Mouse (Mus musculus): ENCODE results near the gene Nxpe3. TPM values are rescaled to one million over a fixed set of nuclear protein-coding genes. Genes with fewer than 3 reads are reported as not detected.
"Not testable (repeated sequence)": the region's sequence is repeated elsewhere in the genome, so short reads cannot be mapped to it uniquely, and the experiment has no call there.

Nxpe3 gene
- polyA plus RNA-seq, 1 experiment = 7.5 TPM

- TF ChIP-seq CTCF (IDR thresholded peaks at IDR 0.05; ENCODE audit: extremely low read depth, insufficient read depth, low read length) (no peak), POLR2A (IDR thresholded peaks at IDR 0.05; ENCODE audit: extremely low read depth, insufficient read depth, low read length) (no peak)
- Histone ChIP-seq H3K4me1 (ENCODE audit: control insufficient read depth, insufficient read depth, low read length) (peaks cover 1% of the 10 kb centered on the region; the same call in 1 of the 2 replicates), H3K4me3 (ENCODE audit: insufficient read depth, low read length) (no peak overlapping the region), H3K27ac (ENCODE audit: insufficient read depth, low read length) (no peak overlapping the region)
Observed at GRCm38 (mm10) chr16:55841506-55841905, 53.6 kb downstream of the Nxpe3 start.

- TF ChIP-seq POLR2A (IDR thresholded peaks at IDR 0.05; ENCODE audit: extremely low read depth, insufficient read depth, low read length) (peak; percentile 22; the same call in 1 of the 2 replicates), CTCF (IDR thresholded peaks at IDR 0.05; ENCODE audit: extremely low read depth, insufficient read depth, low read length) (no peak)
- Histone ChIP-seq H3K27ac (ENCODE audit: insufficient read depth, low read length) (peak within 1 kb of the TSS; percentile 66), H3K4me1 (ENCODE audit: control insufficient read depth, insufficient read depth, low read length) (peaks cover 3% of the 10 kb centered on the region; the same call in 1 of the 2 replicates), H3K4me3 (ENCODE audit: insufficient read depth, low read length) (peak within 1 kb of the TSS; percentile 56)
Observed at GRCm38 (mm10) chr16:55838510-55839474, 56.3 kb downstream of the Nxpe3 start, which contains the start of gene Nfkbiz. Gene Nfkbiz, minus strand, starts transcription at chr16:55838899.

- TF ChIP-seq POLR2A (IDR thresholded peaks at IDR 0.05; ENCODE audit: extremely low read depth, insufficient read depth, low read length) (no peak), CTCF (IDR thresholded peaks at IDR 0.05; ENCODE audit: extremely low read depth, insufficient read depth, low read length) (no peak)
- Histone ChIP-seq H3K4me1 (ENCODE audit: control insufficient read depth, insufficient read depth, low read length) (peaks cover 3% of the 10 kb centered on the region; the same call in 1 of the 2 replicates), H3K4me3 (ENCODE audit: insufficient read depth, low read length) (peak overlapping the region; percentile 56), H3K27ac (ENCODE audit: insufficient read depth, low read length) (0 out of 2 replicates have a peak overlapping the region, but pooled peaks have one; percentile 66)
Observed at GRCm38 (mm10) chr16:55838129-55838509, 57.0 kb downstream of the Nxpe3 start.

- H3K27ac ChIP-seq (ENCODE audit: insufficient read depth, low read length) = not testable (repeated sequence)
Observed at GRCm38 (mm10) chr16:55837653-55838052, 57.4 kb downstream of the Nxpe3 start.

GRCm38 (mm10) chr16:55837168-55837567 is 57.9 kb downstream of the Nxpe3 start:
- peaks cover 3% of the 10 kb centered on the region; the same call in 1 of the 2 replicates for H3K4me1 ChIP-seq (ENCODE audit: control insufficient read depth, insufficient read depth, low read length)
- no peak overlapping the region for H3K4me3 ChIP-seq (ENCODE audit: insufficient read depth, low read length)
- no peak overlapping the region for H3K27ac ChIP-seq (ENCODE audit: insufficient read depth, low read length)
- TF ChIP-seq CTCF (IDR thresholded peaks at IDR 0.05; ENCODE audit: extremely low read depth, insufficient read depth, low read length) (no peak), POLR2A (IDR thresholded peaks at IDR 0.05; ENCODE audit: extremely low read depth, insufficient read depth, low read length) (no peak)

More at GRCm38 (mm10) chr16:55837653-55838052, 57.4 kb downstream of the Nxpe3 start:
- not testable (repeated sequence) for H3K4me3 ChIP-seq (ENCODE audit: insufficient read depth, low read length); H3K4me1 ChIP-seq (ENCODE audit: control insufficient read depth, insufficient read depth, low read length)

GRCm38 (mm10) chr16:55835798-55836197 is 59.3 kb downstream of the Nxpe3 start:
- no peak overlapping the region for H3K27ac ChIP-seq (ENCODE audit: insufficient read depth, low read length)

GRCm38 (mm10) chr16:55832617-55833016 is 62.5 kb downstream of the Nxpe3 start:
- no peak overlapping the region for H3K4me3 ChIP-seq (ENCODE audit: insufficient read depth, low read length)
- H3K4me1 ChIP-seq (ENCODE audit: control insufficient read depth, insufficient read depth, low read length) = peaks cover 3% of the 10 kb centered on the region; the same call in 1 of the 2 replicates
- no peak overlapping the region for H3K27ac ChIP-seq (ENCODE audit: insufficient read depth, low read length)
- TF ChIP-seq POLR2A (IDR thresholded peaks at IDR 0.05; ENCODE audit: extremely low read depth, insufficient read depth, low read length) = no peak
- no peak for TF ChIP-seq CTCF (IDR thresholded peaks at IDR 0.05; ENCODE audit: extremely low read depth, insufficient read depth, low read length)

More at GRCm38 (mm10) chr16:55835798-55836197, 59.3 kb downstream of the Nxpe3 start:
- Histone ChIP-seq H3K4me3 (ENCODE audit: insufficient read depth, low read length) (no peak overlapping the region), H3K4me1 (ENCODE audit: control insufficient read depth, insufficient read depth, low read length) (peaks cover 3% of the 10 kb centered on the region; the same call in 1 of the 2 replicates)
- no peak for TF ChIP-seq POLR2A (IDR thresholded peaks at IDR 0.05; ENCODE audit: extremely low read depth, insufficient read depth, low read length)
- no peak for TF ChIP-seq CTCF (IDR thresholded peaks at IDR 0.05; ENCODE audit: extremely low read depth, insufficient read depth, low read length)

GRCm38 (mm10) chr16:55832040-55832439 is 63.0 kb downstream of the Nxpe3 start:
- H3K4me1 ChIP-seq (ENCODE audit: control insufficient read depth, insufficient read depth, low read length) = peaks cover 3% of the 10 kb centered on the region; the same call in 1 of the 2 replicates
- H3K4me3 ChIP-seq (ENCODE audit: insufficient read depth, low read length) = no peak overlapping the region
- no peak overlapping the region for H3K27ac ChIP-seq (ENCODE audit: insufficient read depth, low read length)
- no peak for TF ChIP-seq POLR2A (IDR thresholded peaks at IDR 0.05; ENCODE audit: extremely low read depth, insufficient read depth, low read length)
- no peak for TF ChIP-seq CTCF (IDR thresholded peaks at IDR 0.05; ENCODE audit: extremely low read depth, insufficient read depth, low read length)

- no peak overlapping the region for H3K27ac ChIP-seq (ENCODE audit: insufficient read depth, low read length)
- H3K4me1 ChIP-seq (ENCODE audit: control insufficient read depth, insufficient read depth, low read length) = peaks cover 2% of the 10 kb centered on the region; the same call in 1 of the 2 replicates
- H3K4me3 ChIP-seq (ENCODE audit: insufficient read depth, low read length) = no peak overlapping the region
- no peak for TF ChIP-seq CTCF (IDR thresholded peaks at IDR 0.05; ENCODE audit: extremely low read depth, insufficient read depth, low read length)
- no peak for TF ChIP-seq POLR2A (IDR thresholded peaks at IDR 0.05; ENCODE audit: extremely low read depth, insufficient read depth, low read length)
Observed at GRCm38 (mm10) chr16:55831451-55831850, 63.6 kb downstream of the Nxpe3 start.
